Mouse (Mus musculus): ENCODE data around the gene Eif2s1. TPM values are rescaled to one million over a fixed set of nuclear protein-coding genes. Genes with fewer than 3 reads are reported as not detected.

Eif2s1 gene
- 181 TPM for polyA plus RNA-seq (2017; shearing (Covaris generic))

DNA sequence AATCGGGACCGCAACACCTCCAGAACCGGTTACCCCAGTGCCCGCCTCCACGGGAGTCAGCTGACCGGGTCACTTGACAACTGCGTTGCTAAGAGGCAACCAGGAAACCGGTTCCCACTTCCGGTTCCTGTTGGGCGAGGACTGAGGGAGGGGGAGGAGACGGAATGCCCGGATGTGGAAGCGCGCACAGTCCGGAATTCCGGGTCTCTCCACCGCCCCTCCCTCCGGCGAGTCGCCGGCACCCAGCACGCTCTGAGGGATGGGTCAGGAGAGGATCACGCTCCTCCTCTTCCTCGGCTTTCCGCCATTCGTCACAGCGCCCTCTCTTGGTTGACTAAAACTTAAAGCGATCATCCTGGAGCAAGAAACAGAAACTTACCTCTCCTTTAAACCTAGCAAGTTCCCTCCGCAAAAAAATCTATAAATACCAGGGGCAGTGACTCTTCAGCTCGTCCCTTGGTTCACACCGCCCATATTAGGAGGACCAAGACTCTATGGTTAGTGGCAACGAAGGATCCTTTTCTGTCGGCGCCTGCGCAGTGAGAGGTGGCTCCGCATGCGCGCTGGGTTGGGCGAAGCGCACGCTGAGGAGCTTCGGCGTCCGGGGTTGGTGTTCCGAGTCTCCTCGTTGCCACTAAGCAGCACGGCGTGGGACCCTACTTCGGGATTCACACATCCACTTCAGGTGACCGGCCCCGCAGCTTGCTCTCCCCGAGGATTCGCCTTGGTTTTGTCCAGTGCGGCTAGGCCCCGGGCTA is at the start of gene Eif2s1, which contains the start of gene Atp6v1d:
Gene Eif2s1, plus strand, starts transcription at position 324 of the 758 bp plus-strand sequence.
Gene Atp6v1d, minus strand, starts transcription at position 143 of the 758 bp plus-strand sequence.

GRCm38 (mm10) chr12:78906707-78907162 is 45.1 kb downstream of the Eif2s1 start, which contains the start of gene Plek2:
TSS of gene Plek2 (minus strand) at chr12:78906964.

Other genes starting within 250 kb of the Eif2s1 start
- not detected for gene Fam71d, start 170.3 kb upstream of the Eif2s1 start, polyA plus RNA-seq (2017; shearing (Covaris generic))
- 8.9 TPM for gene Mpp5, start 112.9 kb upstream of the Eif2s1 start, polyA plus RNA-seq (2017; shearing (Covaris generic))
- 91.7 TPM for gene Atp6v1d, start 181 bp upstream of the Eif2s1 start, polyA plus RNA-seq (2017; shearing (Covaris generic))
- 0.56 TPM for gene Plek2, start 45.1 kb downstream of the Eif2s1 start, polyA plus RNA-seq (2017; shearing (Covaris generic))
- gene Tmem229b, start 145.8 kb downstream of the Eif2s1 start, polyA plus RNA-seq (2017; shearing (Covaris generic)) = 13.4 TPM
- gene Plekhh1, start 167.3 kb downstream of the Eif2s1 start, polyA plus RNA-seq (2017; shearing (Covaris generic)) = 0.12 TPM
- gene Pigh, start 227.8 kb downstream of the Eif2s1 start, polyA plus RNA-seq (2017; shearing (Covaris generic)) = 5.9 TPM